Mouse (Mus musculus): ENCODE data around the gene Rras.
A peak's percentile ranks its signal among the peaks of the same experiment; 100 is the strongest.
"Not testable (repeated sequence)": the region's sequence is repeated elsewhere in the genome, so short reads cannot be mapped to it uniquely, and the experiment has no call there.

Rras gene

GRCm38 (mm10) chr7:45000539-45001114 lies 17.1 kb upstream of the Rras start:
- no peak for DNase-seq

GRCm38 (mm10) chr7:45002440-45002839 lies 15.3 kb upstream of the Rras start:
- no peak for DNase-seq

DNA sequence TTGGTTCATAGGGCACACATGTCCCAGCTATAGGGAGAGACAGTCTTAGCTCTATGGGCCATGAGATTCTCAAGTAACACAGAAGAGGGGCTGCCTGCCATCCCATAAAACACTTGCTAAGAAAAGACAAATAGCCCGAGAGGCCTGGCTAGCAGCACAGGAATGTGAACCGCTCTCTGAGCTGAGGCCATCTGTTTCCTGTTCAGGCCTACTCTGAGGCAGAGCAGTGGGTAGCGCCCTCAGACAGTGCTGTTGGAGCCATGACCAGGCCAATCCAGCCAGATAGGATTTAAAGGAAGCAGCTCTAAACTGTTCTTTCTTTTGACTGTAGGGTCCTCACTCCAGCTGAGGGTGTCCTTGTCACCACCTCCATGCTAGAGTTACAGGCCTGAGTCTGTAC lies 13.2 kb upstream of the Rras start:
- DNase-seq: no peak

GRCm38 (mm10) chr7:45005321-45005992 lies 12.3 kb upstream of the Rras start:
- DNase-seq: no peak

DNA sequence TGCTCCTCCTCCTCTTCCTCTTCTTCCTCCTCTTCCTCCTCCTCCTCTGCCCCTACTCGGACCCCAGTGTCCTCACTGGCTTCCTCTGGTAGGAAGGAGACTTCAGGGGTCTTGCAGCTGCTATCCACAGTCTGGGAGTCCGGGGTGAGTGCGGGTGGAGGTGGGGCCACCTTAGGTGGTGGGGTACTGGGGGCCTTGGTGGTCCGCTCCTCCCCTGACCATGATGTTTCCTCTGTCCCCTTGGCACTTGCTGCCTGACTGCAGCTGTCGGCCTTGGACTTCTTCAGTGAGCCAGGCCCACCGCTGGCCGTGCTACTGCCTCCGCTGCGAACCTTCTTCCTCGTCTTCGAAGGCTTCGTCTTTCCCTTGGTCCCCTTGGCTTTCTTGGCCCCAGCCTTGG lies 11.3 kb upstream of the Rras start:
- DNase-seq: no peak

DNA sequence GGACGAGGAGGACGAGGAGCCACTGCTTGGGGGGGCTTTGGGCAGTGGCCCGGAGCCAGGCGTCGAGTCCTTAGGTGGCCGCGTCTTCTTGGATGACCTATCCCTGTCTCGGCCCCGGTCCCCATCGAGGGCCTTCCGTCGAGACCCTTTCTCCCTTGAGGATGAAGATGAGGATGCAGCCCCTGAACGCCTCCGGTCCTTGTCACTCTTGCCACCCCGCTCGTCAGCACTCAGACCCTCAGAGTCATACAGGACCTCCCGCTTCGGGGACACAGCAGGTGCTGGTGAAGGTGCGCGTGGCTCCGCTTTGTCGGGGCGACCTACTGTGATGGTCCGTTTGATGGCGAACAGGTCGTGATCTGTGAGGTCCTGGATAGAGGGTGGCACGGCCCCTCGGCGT lies 10.6 kb upstream of the Rras start:
- DNase-seq: no peak

- DNase-seq: no peak
Observed at GRCm38 (mm10) chr7:45007846-45008245, 9.9 kb upstream of the Rras start.

- DNase-seq: no peak
Observed at GRCm38 (mm10) chr7:45008411-45008810, 9.3 kb upstream of the Rras start.

- DNase-seq: no peak
Observed at GRCm38 (mm10) chr7:45012011-45012410, 5.8 kb upstream of the Rras start.

DNA sequence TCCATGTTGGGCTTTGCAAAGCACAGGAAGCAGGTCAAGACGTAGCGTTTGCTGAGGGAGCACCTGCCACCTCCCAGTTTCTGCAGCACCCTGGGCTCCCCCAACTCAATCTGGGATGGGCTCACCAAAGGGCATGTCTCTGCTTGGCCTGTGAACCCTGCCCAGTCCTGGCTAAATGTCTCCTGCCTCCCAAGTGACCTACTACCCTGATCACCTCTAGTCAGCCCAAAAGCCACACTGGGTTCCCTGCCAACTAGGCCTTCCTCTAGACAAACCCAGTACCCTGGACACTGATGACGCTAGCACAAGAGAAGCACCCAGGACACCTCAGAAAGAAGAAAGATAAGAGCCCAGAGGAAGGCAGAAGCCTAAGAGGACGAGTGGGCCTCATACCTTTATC lies 4.9 kb upstream of the Rras start:
- no peak for DNase-seq

DNA sequence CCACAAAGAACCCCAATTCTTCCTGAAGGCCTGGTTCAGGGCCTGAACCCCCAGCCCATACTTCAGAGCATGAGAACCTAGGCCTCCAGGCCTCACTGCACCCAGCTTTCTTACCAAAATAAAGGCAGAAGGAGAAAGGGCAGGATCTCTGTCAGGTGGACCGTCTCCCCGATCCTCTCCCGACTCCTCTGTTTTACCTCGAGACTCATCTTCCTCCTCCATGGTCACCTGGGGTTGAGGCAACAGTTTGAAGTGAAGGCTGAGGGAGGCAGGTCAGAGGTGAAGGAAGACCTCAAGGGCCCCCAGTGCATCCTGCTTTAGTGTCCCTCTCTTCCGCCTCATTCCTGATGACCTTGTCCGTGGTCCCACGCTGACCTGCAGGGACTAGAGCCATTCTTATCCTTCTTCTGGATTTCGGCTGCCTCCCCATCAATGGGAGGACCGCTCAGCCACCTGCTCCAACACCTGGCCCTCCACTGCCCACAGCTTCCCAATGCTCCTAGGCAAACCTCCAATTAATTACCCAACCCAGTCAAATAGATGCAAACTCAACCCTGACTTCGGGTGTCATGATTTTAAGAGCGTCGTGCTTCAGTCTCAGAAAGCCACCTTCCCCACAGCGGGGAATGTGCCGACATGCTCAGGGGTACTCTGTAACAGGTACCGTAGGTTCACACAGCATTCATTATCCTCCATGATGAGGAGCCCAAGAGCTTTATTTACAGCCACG lies 4.2 kb upstream of the Rras start:
- no peak for DNase-seq

- DNase-seq: no peak
Observed at GRCm38 (mm10) chr7:45014096-45014451, 3.7 kb upstream of the Rras start.

DNA sequence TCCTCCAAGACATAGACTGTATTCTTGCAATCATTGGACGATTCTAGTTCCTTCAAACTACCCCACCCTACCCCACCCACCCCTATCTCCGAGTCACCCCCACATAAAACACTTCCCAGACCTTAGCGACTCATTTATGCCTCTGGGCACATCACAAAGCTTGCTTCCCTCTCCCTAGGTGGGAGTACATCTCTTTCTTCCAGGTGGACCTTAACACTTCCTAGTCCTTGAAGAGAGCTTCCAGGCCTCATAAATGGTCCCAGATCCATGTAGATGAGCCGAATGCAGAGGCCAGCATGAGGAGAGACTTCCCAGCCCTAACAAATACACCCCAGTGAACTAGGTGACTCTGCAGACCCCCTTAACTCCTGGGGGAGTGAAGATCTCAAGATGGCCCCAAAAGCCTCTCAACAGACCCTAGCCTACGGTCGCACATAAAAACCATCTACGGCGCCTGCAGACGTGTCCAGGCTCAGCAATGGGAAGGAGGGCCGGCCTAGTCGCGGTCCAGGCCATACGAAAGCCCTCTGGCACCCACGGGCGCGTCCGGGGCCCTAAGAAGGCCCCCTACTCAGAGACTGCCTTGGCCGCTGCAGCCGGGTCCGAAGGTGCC lies 2.3 kb upstream of the Rras start:
- no peak for DNase-seq

DNA sequence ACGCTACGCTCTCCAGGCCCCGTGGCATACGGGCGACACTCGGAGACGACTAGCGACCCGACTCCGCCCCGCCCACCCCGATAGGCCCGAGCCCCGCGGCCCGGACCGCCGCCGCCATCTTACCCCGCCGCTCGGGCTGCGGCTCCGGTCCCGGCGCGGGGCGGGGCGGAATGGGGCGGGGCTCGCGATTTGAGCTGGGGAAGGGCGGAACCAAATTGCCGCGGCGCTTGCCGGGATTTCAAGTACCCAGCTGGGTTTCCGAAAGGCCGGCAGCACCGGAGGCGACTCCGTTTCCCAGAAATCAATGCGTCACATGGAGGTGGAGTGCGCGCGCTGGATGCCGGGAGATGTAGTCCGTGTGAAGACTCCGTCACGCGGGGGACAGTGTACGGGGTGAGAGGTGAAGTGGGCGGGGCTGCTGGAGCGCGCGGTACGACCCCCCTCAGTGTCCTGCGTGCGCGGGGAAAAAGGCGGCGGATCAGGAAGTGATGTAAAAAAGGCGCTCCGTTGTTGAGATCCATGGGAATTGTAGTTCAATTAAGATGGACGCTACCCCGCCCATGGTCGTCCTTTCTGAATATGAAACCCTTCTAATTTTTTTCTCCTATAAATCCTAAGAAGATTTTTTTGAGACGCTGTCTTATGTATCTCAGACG lies 1.7 kb upstream of the Rras start, which contains the start of gene Scaf1:
TSS of gene Scaf1 (minus strand) at position 407 of the 656 bp plus-strand sequence.
- peak; percentile 100 for DNase-seq

DNA sequence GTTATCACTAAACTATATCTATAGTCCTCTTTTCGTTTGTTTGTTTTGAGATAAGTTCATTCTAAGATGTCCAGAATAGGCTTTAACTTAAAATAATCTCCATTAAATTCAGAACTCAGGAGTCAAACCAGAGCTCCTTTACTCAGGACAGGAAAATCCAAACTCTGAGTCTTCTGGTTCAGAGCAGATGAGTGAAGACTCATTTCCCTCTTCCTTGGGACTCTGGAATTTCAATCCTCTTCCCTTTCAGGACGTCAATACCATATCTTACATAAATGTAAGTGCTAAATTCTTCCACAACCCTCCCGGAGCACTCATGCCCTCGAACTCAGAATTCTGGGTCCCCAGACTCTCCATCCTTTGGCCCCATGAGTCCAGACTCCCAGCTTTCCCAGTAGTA lies 1.0 kb upstream of the Rras start:
- DNase-seq: no peak

DNA sequence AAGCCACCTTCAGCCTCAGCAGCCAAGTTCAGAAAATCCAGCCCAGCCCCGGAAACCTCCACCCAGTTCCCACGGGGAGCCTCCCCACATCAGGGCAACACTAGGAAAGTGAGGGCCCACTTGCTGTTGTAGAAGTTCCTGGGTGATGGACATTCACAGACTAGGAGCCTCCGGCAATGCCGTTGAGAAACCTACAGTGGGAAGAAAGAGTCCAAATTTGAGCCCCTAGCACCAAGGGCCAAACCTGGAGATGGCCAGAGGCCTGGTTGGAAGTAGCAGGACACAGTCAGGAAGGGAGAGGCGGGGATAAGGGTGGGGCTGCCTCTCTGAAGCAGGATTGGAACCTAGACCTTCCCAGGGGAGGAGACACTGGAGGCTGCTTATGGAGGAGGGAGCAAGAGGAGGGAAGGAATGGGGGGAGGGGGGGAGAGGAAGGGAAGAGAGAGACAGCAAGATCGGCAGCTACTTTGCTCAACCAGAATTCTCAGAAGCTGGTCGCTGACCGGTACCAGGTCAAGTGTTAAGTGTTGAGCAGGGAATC lies 1.3 kb downstream of the Rras start:
- DNase-seq: no peak

- no peak for DNase-seq
Observed at GRCm38 (mm10) chr7:45020225-45020624, 2.5 kb downstream of the Rras start.

- not testable (repeated sequence) for DNase-seq
Observed at GRCm38 (mm10) chr7:45023711-45024110, 6.0 kb downstream of the Rras start.

GRCm38 (mm10) chr7:45024281-45025248 lies 6.8 kb downstream of the Rras start:
- no peak for DNase-seq

- DNase-seq: no peak
Observed at GRCm38 (mm10) chr7:45025601-45026220, 8.0 kb downstream of the Rras start.

- no peak for DNase-seq
Observed at GRCm38 (mm10) chr7:45026256-45026655, 8.5 kb downstream of the Rras start.
